Mouse (Mus musculus) subcutaneous adipose tissue, adult 2 months (tissue): Measurements from ENCODE around the gene Top1. TPM values are rescaled to one million over a fixed set of nuclear protein-coding genes. Genes with fewer than 3 reads are reported as not detected.

ENCODE experiments used
- polyA plus RNA-seq: library from polyadenylated mRNA; depleted of rRNA; stranded (reverse); fragments of >200 nt; gene quantifications from 2 replicates; pipeline ENCODE4 v1.2.3, GENCODE M21; 2012; ENCODE audit warnings: low replicate concordance; rRNA removed

Top1 gene
- 7.7 and 12.7 TPM in 2 replicates for polyA plus RNA-seq

DNA sequence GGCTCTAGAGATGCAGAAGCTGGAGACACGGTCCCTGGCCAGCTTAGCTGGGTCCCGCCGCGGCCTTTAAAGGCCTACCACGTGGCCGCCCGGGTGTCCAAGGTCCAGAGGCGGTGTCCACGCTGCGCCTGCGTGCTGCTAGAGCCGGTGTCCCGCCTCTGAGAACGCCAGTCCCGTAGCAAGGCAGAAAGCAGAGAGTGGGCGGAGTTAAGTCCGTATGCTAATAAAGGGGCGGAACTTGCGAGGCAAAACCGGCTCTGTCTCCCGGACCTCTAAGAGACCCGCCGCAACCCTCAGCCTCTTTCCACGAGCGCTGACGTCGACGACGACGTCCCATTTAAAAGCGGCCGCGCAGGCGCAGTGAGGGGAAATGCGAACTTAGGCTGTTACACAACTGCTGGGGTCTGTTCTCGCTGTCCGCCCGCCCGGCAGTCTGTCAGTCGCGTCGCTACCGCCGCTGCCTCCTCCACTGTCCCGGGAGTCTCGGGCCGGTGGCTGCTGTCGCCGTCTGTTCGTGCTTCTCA lies at the start of gene Top1:
Top1 (plus strand) TSS at position 275 of the 524 bp plus-strand sequence.

DNA sequence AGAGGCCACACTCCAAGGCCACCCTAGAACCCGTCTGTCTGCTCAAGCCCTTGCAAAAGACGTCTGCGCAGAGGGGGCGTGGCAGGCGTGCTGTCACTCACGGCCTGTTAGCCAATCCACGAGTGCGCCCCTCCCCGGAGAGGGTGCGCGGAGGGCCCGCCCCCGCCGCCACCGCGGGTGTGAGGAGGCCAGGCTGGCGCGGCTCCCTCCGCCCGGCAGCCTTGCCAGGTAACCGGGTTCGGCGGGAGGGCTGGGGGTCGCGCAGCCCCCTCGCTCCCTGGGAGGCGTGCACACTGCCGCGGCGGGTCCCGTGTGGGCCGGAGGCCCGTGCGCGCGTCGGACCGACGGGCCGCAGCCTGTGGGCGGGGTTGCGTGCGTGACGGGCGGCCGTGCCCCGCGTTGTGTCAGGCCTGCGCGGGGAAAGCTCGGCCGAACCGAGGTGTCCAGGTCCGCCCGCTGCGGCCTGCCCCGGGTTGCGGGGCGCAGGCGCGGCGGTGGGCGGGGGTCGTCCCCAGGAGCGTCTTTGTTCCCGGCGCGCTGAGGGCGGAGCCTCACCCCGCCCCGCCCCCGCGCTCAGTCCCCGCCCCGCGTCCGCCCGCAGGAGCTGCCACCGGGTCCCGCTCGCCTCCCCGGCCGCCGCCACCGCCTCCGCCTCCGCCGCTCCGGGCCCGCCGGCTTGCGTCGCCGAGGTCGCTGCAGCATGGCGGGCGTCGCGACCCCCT lies 85.6 kb downstream of the Top1 start, which contains the start of gene Plcg1:
Plcg1 (plus strand) TSS at position 184 of the 722 bp plus-strand sequence.

Other genes starting within 250 kb of the Top1 start
- gene Plcg1, start 85.4 kb downstream of the Top1 start, polyA plus RNA-seq, result 88.2 and 107 TPM in 2 replicates
- 13.5 and 15.6 TPM in 2 replicates for gene Zhx3, start 227.1 kb downstream of the Top1 start, polyA plus RNA-seq
- 14.3 and 14.9 TPM in 2 replicates for gene Lpin3, start 234.8 kb downstream of the Top1 start, polyA plus RNA-seq